Mouse (Mus musculus) olfactory bulb, adult 2 months (tissue): ENCODE results near the gene Zfp446. TPM values are rescaled to one million over a fixed set of nuclear protein-coding genes. Genes with fewer than 3 reads are reported as not detected.
A peak's percentile ranks its signal among the peaks of the same experiment; 100 is the strongest.

ENCODE experiments used
- H3K27ac ChIP-seq: fragments of 200-500 bp; 2 replicates; pipeline ENCODE4 v1.5.1; 2012; ENCODE audit warnings: low read depth, low read length; ENCODE audit not compliant: insufficient read depth
- H3K4me1 ChIP-seq: fragments of 200-500 bp; 2 replicates; pipeline ENCODE4 v1.6.1; 2012; ENCODE audit warnings: low read length; ENCODE audit not compliant: control insufficient read depth, insufficient read depth
- H3K4me3 ChIP-seq: fragments of 200-500 bp; 2 replicates; pipeline ENCODE4 v1.5.1; 2012; ENCODE audit warnings: mild to moderate bottlenecking, low read depth, low read length, moderate library complexity; ENCODE audit not compliant: insufficient read depth
- CTCF ChIP-seq: fragments of 200-500 bp; IDR thresholded peaks from 2 replicates; pipeline ENCODE4 v1.5.1; 2012; ENCODE audit warnings: low read depth, mild to moderate bottlenecking, low read length, moderate library complexity; ENCODE audit not compliant: insufficient read depth
- POLR2A ChIP-seq: fragments of 200-500 bp; IDR thresholded peaks from 2 replicates; pipeline ENCODE4 v1.6.1; 2012; ENCODE audit warnings: mild to moderate bottlenecking, low read depth, low read length, moderate library complexity; ENCODE audit not compliant: insufficient read depth
- WGBS: fragments of 180-500 bp; shearing (Covaris S2); methylation state at CpG from one replicate; pipeline ENCODE4 v1.1.7; 2018; 5-methylcytosine and 5-hydroxymethylcytosine counted together
- polyA plus RNA-seq: library from polyadenylated mRNA; stranded (reverse); fragments of >200 nt; gene quantifications from 2 replicates; pipeline ENCODE4 v1.2.4, GENCODE M21; 2012; ENCODE audit warnings: low replicate concordance; ENCODE audit not compliant: missing spikeins, insufficient read depth, insufficient read length

Zfp446 gene
- polyA plus RNA-seq, 1 experiment: not detected

GRCm38 (mm10) chr7:13031983-13032382 is 54.3 kb downstream of the Zfp446 start:
- no peak overlapping the region for H3K27ac ChIP-seq
- H3K4me1 ChIP-seq: peaks cover 13% of the 10 kb centered on the region
- H3K4me3 ChIP-seq: no peak overlapping the region
- TF ChIP-seq CTCF: no peak
- no peak for TF ChIP-seq POLR2A
- 75% methylated on average over 2 of the region's 2 CpGs for WGBS

- H3K4me1 ChIP-seq: peaks cover 13% of the 10 kb centered on the region
- WGBS: 91% methylated on average over 7 of the region's 7 CpGs
- TF ChIP-seq CTCF (no peak), POLR2A (no peak)
- H3K4me3 ChIP-seq: no peak overlapping the region
- H3K27ac ChIP-seq: no peak overlapping the region
Observed at GRCm38 (mm10) chr7:13032541-13032940, 54.9 kb downstream of the Zfp446 start.

GRCm38 (mm10) chr7:13033451-13034147 is 56.0 kb downstream of the Zfp446 start:
- H3K4me3 ChIP-seq: peak overlapping the region; percentile 88
- TF ChIP-seq POLR2A (no peak), CTCF (no peak)
- peak overlapping the region; percentile 87 for H3K27ac ChIP-seq
- WGBS: 43% methylated on average over 13 of the region's 13 CpGs
- H3K4me1 ChIP-seq: peaks cover 13% of the 10 kb centered on the region

- peaks cover 17% of the 10 kb centered on the region for H3K4me1 ChIP-seq
- TF ChIP-seq CTCF: no peak
- peak; percentile 72 for TF ChIP-seq POLR2A
- H3K27ac ChIP-seq: peak within 1 kb of the TSS; percentile 87
- under 1% methylated on average over 45 of the region's 45 CpGs for WGBS
- peak within 1 kb of the TSS; percentile 88 for H3K4me3 ChIP-seq
Observed at GRCm38 (mm10) chr7:13034148-13034977, 56.7 kb downstream of the Zfp446 start, which contains the start of gene Chmp2a. Gene Chmp2a, minus strand, starts transcription at chr7:13034807.

Other genes starting within 250 kb of the Zfp446 start
- gene Vmn2r56, start 242.8 kb upstream of the Zfp446 start, polyA plus RNA-seq: not detected in 2 replicates
- gene Zscan18, start 174.2 kb upstream of the Zfp446 start, polyA plus RNA-seq: not detected in 2 replicates
- gene Zfp329, start 159.0 kb upstream of the Zfp446 start, polyA plus RNA-seq: not detected in 2 replicates
- gene Zfp110, start 143.1 kb upstream of the Zfp446 start, polyA plus RNA-seq: not detected in 2 replicates
- not detected in 2 replicates for gene Zfp128, start 96.7 kb upstream of the Zfp446 start, polyA plus RNA-seq
- gene Zscan22, start 80.0 kb upstream of the Zfp446 start, polyA plus RNA-seq: not detected in 2 replicates
- gene Rps5, start 55.6 kb upstream of the Zfp446 start, polyA plus RNA-seq: 651 TPM in 1 of 2 replicates, not detected in the other
- gene Rnf225, start 50.4 kb upstream of the Zfp446 start, polyA plus RNA-seq: not detected in 2 replicates
- gene Zfp324, start 12.0 kb upstream of the Zfp446 start, polyA plus RNA-seq: not detected in 2 replicates
- not detected in 2 replicates for gene Slc27a5, start 20.3 kb downstream of the Zfp446 start, polyA plus RNA-seq
- gene Trim28, start 21.3 kb downstream of the Zfp446 start, polyA plus RNA-seq: 700 TPM in 1 of 2 replicates, not detected in the other
- not detected in 2 replicates for gene Zbtb45, start 32.2 kb downstream of the Zfp446 start, polyA plus RNA-seq
- not detected in 2 replicates for gene Chmp2a, start 57.0 kb downstream of the Zfp446 start, polyA plus RNA-seq
- gene Ube2m, start 60.4 kb downstream of the Zfp446 start, polyA plus RNA-seq: 648 TPM in 1 of 2 replicates, not detected in the other
- gene Mzf1, start 76.9 kb downstream of the Zfp446 start, polyA plus RNA-seq: not detected in 2 replicates
- gene Vmn1r85, start 117.3 kb downstream of the Zfp446 start, polyA plus RNA-seq: not detected in 2 replicates
- gene Vmn1r86, start 142.1 kb downstream of the Zfp446 start, polyA plus RNA-seq: not detected in 2 replicates
- gene Vmn1r87, start 162.3 kb downstream of the Zfp446 start, polyA plus RNA-seq: not detected in 2 replicates
- not detected in 2 replicates for gene Vmn1r88, start 181.7 kb downstream of the Zfp446 start, polyA plus RNA-seq
- not detected in 2 replicates for gene Vmn1r89, start 235.2 kb downstream of the Zfp446 start, polyA plus RNA-seq